Mouse (Mus musculus) cortical plate, adult 2 months (tissue): ENCODE data around the gene Sarnp. TPM values are rescaled to one million over a fixed set of nuclear protein-coding genes. Genes with fewer than 3 reads are reported as not detected.

ENCODE experiments used
- H3K27ac ChIP-seq: fragments of 200-500 bp; 2 replicates; pipeline ENCODE4 v1.5.1; 2012; ENCODE audit warnings: low read length, control low read depth, inconsistent platforms; ENCODE audit not compliant: insufficient read depth
- H3K4me1 ChIP-seq: fragments of 200-500 bp; 2 replicates; pipeline ENCODE4 v1.6.1; 2011; ENCODE audit warnings: low read length; ENCODE audit not compliant: control insufficient read depth, insufficient read depth
- H3K4me3 ChIP-seq: fragments of 200-500 bp; 2 replicates; pipeline ENCODE4 v1.5.1; 2011; ENCODE audit warnings: mild to moderate bottlenecking, low read length, control low read depth; ENCODE audit not compliant: insufficient read depth
- CTCF ChIP-seq: fragments of 200-500 bp; IDR thresholded peaks from 2 replicates; pipeline ENCODE4 v1.5.1; 2011; ENCODE audit warnings: mild to moderate bottlenecking, control low read depth, low read length; ENCODE audit not compliant: insufficient read depth; ENCODE audit errors: extremely low read depth
- POLR2A ChIP-seq: fragments of 200-500 bp; IDR thresholded peaks from 2 replicates; pipeline ENCODE4 v1.6.1; 2011; ENCODE audit warnings: mild to moderate bottlenecking, low read length, control low read depth; ENCODE audit not compliant: insufficient read depth; ENCODE audit errors: extremely low read depth
- polyA plus RNA-seq: library from polyadenylated mRNA; depleted of rRNA; stranded (reverse); fragments of >200 nt; gene quantifications from 2 replicates; pipeline ENCODE4 v1.2.3, GENCODE M21; 2012

Sarnp gene
- polyA plus RNA-seq, 1 experiment, result 50.1 TPM

DNA sequence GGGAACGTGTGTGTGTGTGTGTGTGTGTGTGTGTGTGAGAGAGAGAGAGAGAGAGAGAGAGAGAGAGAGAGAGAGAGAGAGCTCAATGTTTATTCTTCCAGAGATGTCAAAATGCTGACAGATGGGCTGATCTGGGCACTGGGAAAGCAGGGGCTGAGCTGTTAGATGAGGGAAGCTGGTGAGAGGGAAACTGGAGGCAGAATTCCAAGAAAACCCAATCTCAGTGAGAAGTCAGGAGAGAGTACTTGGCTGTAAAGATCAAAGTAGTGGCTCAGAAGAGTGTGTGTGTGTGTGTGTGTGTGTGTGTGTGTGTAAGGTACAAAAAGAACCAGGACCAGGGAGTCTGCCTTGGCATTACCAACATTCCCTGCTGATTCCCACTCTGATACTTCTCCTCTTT lies 80.4 kb downstream of the Sarnp start:
- TF ChIP-seq POLR2A (no peak), CTCF (no peak)
- Histone ChIP-seq H3K4me3 (no peak overlapping the region), H3K27ac (no peak overlapping the region), H3K4me1 (no peaks in the 10 kb centered on the region)

DNA sequence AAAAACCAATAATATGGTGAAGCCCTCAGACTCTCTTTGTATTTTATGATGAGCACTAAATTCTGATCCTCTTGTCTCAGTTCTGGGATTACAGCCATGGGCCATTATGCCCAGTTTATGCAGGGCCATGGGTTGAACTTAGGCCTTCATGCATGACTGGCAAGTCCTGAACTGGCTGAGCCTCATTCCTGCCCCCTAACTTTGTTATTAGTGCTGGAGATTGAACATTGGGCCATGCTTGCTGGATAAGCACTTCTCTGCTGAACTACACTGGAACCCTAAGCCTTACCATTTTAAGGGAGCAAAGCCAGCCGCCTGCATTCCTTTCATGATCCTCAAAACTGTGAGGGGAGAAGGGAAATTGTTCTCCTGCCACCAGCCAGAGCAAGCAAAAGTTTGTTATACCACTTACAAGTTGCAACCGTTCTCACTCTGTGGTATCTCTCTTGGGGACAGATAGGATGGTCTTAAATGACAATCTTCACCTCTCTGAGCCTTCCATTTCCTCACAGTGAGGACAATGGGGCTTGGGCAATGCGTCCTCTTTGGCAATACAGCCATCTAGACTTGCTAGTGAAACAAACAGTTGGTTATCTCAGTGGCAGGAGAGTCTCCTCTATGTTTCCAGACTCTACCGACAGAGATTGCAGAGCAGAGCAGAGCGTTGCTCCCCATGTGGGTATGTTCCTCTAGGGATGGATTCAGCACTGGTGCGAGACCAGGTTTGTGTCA lies 82.8 kb downstream of the Sarnp start:
- no peak overlapping the region for H3K4me3 ChIP-seq
- TF ChIP-seq CTCF (no peak), POLR2A (no peak)
- H3K27ac ChIP-seq, result no peak overlapping the region
- no peaks in the 10 kb centered on the region for H3K4me1 ChIP-seq

DNA sequence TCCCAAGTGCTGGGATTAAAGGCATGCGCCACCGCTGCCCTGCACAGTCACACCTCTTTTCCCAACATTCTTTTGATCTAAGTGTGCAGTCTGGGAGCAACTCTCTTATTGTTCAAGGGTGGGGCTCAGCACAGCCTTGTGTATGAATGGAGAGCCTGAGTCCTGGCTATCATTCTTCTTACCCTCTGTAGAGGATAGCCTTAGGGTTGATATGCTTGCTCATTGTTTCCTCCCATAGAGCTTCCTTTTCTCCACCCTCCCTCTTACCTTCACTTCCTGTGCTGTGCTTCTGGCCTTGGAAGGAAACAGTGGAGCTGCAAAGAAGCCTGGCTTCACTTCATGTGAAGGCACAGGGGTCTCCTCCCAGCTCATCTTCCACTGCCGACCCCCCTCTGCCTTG lies 83.6 kb downstream of the Sarnp start, which contains the start of gene Cd63:
Cd63 (plus strand) TSS at position 292 of the 400 bp plus-strand sequence.
- TF ChIP-seq CTCF (no peak), POLR2A (no peak)
- Histone ChIP-seq H3K4me1 (no peaks in the 10 kb centered on the region), H3K4me3 (no peak within 1 kb of the TSS), H3K27ac (no peak within 1 kb of the TSS)

DNA sequence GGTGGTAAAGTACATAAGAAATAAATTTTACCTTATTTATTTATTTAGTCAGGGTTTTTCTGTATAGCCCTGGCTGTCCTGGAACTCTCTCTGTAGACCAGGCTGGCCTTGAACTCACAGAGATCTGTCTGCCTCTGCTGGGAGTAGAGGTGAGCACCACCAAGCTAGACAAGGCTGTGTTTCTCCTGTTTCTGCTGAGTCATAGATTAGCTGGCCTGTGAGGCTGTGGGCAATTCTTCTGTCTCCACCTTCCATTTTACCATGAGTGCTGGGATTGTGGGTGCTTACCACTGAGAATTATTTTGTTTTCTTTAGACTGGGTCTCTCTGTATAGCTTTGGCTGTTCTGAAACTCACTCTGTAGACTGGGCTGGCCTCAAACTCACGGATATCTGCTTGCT lies 84.3 kb downstream of the Sarnp start:
- no peak for TF ChIP-seq POLR2A
- no peak for TF ChIP-seq CTCF
- H3K27ac ChIP-seq, result no peak overlapping the region
- no peak overlapping the region for H3K4me3 ChIP-seq
- no peaks in the 10 kb centered on the region for H3K4me1 ChIP-seq

DNA sequence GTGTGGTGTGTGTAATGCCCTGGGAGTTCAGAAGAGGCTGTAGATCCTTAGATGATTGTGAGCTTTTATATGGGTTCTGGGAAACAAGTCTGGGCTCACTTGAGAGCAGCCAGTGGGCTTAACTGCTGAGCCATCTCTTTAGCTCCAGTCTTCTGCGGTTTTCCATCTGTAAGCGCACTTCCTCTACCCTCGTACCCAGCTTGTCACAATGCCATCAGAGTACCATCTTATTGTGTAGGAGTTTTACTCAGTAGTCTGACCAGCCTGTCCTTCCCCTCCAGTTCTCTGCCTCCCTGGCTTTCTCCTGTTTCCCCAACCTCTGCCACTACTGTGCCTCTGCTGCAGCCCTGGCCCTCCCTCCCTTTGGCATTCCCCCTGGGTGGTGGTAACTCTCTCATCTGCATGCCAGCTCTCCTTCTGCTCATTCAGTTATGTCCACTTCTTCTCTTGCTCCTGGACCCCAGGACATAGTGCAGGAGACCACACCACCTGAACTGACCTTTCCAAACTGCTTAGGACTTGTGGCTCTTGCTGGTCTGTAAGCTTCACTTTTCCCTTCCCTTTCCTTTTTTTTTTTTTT lies 85.4 kb downstream of the Sarnp start:
- no peak overlapping the region for H3K4me3 ChIP-seq
- TF ChIP-seq POLR2A (no peak), CTCF (no peak)
- H3K4me1 ChIP-seq, result no peaks in the 10 kb centered on the region
- H3K27ac ChIP-seq, result no peak overlapping the region

DNA sequence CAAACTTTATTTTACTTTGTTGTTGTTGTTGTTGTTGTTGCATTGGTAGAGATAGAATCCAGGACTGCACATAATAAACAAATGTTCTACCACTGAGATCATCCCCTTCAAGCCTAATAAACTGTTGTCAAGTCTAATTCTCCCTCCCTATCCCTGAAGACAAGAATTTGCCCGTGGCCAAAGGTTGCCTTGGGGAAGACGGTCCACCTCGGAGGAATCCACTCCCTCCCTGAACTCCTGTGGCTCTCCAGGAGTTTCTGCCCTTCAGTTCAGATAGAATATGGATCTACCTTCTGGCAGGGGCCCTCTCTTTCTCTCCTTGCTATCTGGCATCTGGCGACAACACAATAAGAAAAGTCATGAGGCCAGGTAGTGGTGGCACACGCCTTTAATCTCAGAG lies 87.7 kb downstream of the Sarnp start:
- Histone ChIP-seq H3K4me1 (no peaks in the 10 kb centered on the region), H3K27ac (no peak overlapping the region), H3K4me3 (no peak overlapping the region)
- TF ChIP-seq POLR2A, result no peak
- TF ChIP-seq CTCF, result no peak

DNA sequence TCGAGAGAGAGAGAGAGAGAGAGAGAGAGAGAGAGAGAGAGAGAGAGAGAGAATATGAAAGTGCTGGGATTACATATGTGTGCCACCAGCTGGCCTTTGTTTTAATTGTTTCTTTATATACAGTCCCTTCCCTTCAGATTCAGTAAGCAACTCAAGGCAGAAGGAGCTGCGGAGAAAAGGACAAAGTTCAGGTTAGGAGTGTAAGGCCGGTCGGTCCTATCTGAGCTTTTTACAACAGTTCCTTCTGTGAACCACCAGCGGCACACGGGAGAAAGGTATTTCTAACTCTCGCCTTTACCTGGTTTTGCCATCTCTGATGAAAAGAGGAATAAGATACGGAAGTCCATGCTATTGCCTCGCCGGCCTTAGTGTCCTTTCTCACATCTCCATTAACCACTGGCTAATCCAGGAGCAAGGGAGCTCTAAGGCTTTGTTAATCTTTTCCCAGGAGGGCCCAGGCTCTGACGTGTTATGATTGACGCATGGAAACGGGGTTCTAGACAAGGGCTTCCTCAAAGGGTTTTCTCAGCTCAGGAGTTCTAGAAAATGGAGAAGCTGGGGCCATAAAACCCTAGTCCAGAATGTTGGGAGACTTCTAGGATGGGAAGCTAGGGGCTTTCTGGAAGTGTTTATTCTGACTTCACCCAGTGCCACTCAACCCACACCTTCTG lies 91.8 kb downstream of the Sarnp start:
- no peak for TF ChIP-seq POLR2A
- no peak for TF ChIP-seq CTCF
- H3K27ac ChIP-seq, result peak overlapping the region; percentile 53

DNA sequence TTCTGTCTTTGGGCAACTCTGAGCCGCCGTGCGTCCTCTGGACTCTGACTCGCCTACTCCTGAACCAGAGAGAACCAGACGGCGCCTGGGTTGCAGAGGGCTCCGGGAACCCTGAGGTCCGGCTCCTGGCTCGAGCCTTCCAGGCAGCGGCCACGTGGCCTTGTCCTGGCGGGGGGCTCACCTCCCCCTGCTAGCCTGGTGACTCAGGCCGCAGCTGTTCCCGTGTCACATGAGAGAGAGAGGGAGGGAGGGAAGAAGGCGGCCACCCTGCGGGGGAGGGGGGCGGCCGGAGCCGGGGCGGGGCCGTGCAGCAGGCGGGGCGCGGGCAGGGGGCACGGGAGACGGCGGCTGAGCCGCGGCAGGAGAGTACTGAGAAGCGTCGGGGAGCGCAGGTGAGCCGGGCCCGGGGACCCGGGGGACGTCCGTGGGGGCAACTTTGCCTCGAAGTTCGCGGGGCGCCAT lies 92.5 kb downstream of the Sarnp start:
- Histone ChIP-seq H3K4me1 (no peaks in the 10 kb centered on the region), H3K27ac (peak overlapping the region; percentile 91), H3K4me3 (peak overlapping the region; percentile 44)
- TF ChIP-seq CTCF, result no peak
- no peak for TF ChIP-seq POLR2A

More for the DNA sequence above, 91.8 kb downstream of the Sarnp start:
- Histone ChIP-seq H3K4me1 (no peaks in the 10 kb centered on the region), H3K4me3 (peak overlapping the region; percentile 44; the same call in 1 of the 2 replicates)

DNA sequence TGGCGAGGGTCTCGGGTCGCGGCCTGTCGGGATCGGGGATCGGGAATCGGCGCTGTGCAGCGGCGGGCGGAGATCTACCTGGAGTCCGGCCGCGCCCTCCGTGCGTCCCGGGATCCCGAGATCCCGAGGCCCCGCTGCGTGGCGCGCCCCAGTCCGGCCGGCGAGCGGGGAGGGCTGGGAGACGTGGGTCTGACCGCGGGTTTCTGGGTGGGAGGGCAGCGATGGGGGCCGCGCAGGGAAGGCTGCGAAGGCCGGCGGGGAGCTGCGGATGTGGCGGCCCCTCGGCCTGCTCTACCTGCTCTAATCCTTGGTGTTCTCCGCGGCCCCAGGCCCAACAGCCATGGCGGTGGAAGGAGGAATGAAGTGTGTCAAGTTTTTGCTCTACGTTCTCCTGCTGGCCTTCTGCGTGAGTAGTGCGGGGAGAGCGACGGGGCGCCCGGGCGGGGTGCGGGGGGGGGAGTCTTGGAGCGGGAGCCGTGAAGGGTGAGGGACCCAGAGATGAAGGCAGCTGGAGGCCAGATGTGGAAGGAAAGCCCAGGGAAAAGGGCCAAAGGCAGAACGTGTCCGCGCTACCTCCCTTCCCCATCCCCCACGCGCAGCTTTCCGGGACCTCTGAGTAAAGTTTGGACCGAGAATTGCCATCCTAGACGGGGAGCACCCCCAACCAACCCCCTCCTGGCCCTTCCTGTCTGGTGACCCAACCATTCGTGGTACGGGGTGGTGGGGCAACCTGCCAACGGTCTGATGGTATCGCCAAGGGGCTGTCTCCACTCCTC lies 93.1 kb downstream of the Sarnp start:
- Histone ChIP-seq H3K27ac (peak overlapping the region; percentile 91), H3K4me1 (no peaks in the 10 kb centered on the region), H3K4me3 (peak overlapping the region; percentile 44)
- no peak for TF ChIP-seq POLR2A
- TF ChIP-seq CTCF, result no peak
